20 mouse cellular contexts compared by ENCODE assay signal in the genomic region with DNA sequence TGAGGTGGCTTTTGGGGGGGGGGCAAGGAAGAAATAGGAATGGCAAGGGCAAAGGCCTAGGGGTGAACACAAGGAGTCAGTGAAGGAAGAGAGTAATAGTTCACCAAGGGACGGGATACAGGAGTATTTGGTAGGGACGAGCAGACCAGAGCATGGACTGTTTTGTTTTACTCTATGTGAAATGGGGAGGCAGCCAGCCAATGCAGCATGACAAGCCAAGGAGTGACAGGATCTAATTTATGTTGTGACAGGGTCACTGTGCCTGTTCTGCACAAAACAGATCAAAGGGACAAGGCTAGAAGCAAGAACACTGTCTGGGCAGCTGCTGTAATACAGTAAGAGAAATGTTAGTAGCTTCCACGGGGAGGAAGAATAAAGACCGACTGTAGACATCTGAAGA. TPM values are rescaled to one million over a fixed set of nuclear protein-coding genes. Genes with fewer than 3 reads are reported as not detected.
DNase-seq lines count a peak whose midpoint lies in the region; ATAC-seq and TF ChIP-seq lines count a peak whose summit lies in the region.
"Had no signal": no experiment of that assay in that cellular context is flagged by ENCODE, and none has a peak within 500 bp of the region (broad histone marks: within the 10 kb centered on the region; RNA-seq: fewer than 3 reads in every experiment).

No protein-coding gene starts in this region.

- TF ChIP-seq CTCF in kidney, postnatal 0 days (IDR thresholded peaks at IDR 0.05; ENCODE audit: low read depth), result no peak
- TF ChIP-seq CTCF in MEL (IDR thresholded peaks at IDR 0.05 in 2 of 3, conservative IDR thresholded peaks at IDR 0.05 in 1 of 3; ENCODE audit: control insufficient read depth in 1 of 3, insufficient read depth in 1 of 3, low read depth in 2 of 3, low read length in 3 of 3, poor library complexity in 1 of 3, severe bottlenecking in 1 of 3), result no peak

- H3K79me2 ChIP-seq in MEL (ENCODE audit: control insufficient read depth, insufficient read depth, low read length, poor library complexity), result no peaks in the 10 kb centered on the region

- H3K9ac ChIP-seq in kidney, postnatal 0 days (ENCODE audit: low read depth, low read length), result no peak overlapping the region
- no peak overlapping the region for H3K9ac ChIP-seq in MEL (ENCODE audit: control insufficient read depth, low read depth, low read length, poor library complexity, severe bottlenecking)
- H3K9ac ChIP-seq: embryonic facial prominence, embryonic 12.5 days; heart, embryonic 13.5 days; hindbrain, embryonic 15.5 days; kidney, embryonic 15.5 days; limb, embryonic 13.5 days; midbrain, embryonic 13.5 days; neural tube, embryonic 13.5 days had no signal

- no peaks in the 10 kb centered on the region for H3K9me3 ChIP-seq in kidney, postnatal 0 days (replicated peaks; ENCODE audit: low read length)
- H3K9me3 ChIP-seq in MEL (replicated peaks; ENCODE audit: insufficient read depth, low read length), result no peaks in the 10 kb centered on the region
- H3K9me3 ChIP-seq: embryonic facial prominence, embryonic 12.5 days; heart, embryonic 13.5 days; hindbrain, embryonic 15.5 days; kidney, embryonic 15.5 days; limb, embryonic 13.5 days; midbrain, embryonic 13.5 days; neural tube, embryonic 13.5 days had no signal

- no peak overlapping the region for H3K4me2 ChIP-seq in kidney, postnatal 0 days (ENCODE audit: low read length)
- H3K4me2 ChIP-seq: embryonic facial prominence, embryonic 12.5 days; heart, embryonic 13.5 days; hindbrain, embryonic 15.5 days; kidney, embryonic 15.5 days; limb, embryonic 13.5 days; liver, embryonic 11.5 days; midbrain, embryonic 13.5 days; neural tube, embryonic 13.5 days had no signal

- no peaks in the 10 kb centered on the region for H3K4me1 ChIP-seq in kidney, postnatal 0 days (replicated peaks; ENCODE audit: insufficient read depth, low read length)
- H3K4me1 ChIP-seq in MEL (ENCODE audit: control insufficient read depth in 1 of 2, insufficient read depth in 2 of 2, low read length in 2 of 2), result peaks cover 8 to 11% of the 10 kb centered on the region in 2 experiments
- H3K4me1 ChIP-seq: embryonic facial prominence, embryonic 12.5 days; hindbrain, embryonic 15.5 days; kidney, embryonic 15.5 days; limb, embryonic 13.5 days; midbrain, embryonic 13.5 days; neural tube, embryonic 13.5 days had no signal

- TF ChIP-seq POLR2A in MEL (IDR thresholded peaks at IDR 0.05; ENCODE audit: control insufficient read depth in 1 of 2, insufficient read depth in 1 of 2, low read depth in 1 of 2, low read length in 2 of 2, poor library complexity in 1 of 2), result no peak

- WGBS in kidney, postnatal 0 days, result 52% methylated on average over 4 of the region's 4 CpGs

- no peak for TF ChIP-seq RAD21 in MEL (IDR thresholded peaks at IDR 0.05; ENCODE audit: low read depth, low read length)

- intact Hi-C loops in left cerebral cortex, postnatal 10 days (cut with DNase I), result no loop called here

- H3K27me3 ChIP-seq in kidney, postnatal 0 days (ENCODE audit: insufficient read depth, low read length), result no peaks in the 10 kb centered on the region
- H3K27me3 ChIP-seq in MEL (ENCODE audit: control insufficient read depth in 1 of 2, insufficient read depth in 2 of 2, low read length in 2 of 2), result no peaks in the 10 kb centered on the region
- H3K27me3 ChIP-seq: embryonic facial prominence, embryonic 12.5 days had no signal

- no peaks in the 10 kb centered on the region for H3K36me3 ChIP-seq in kidney, postnatal 0 days (ENCODE audit: insufficient read depth, low read length)
- H3K36me3 ChIP-seq in MEL (ENCODE audit: control insufficient read depth in 1 of 2, insufficient read depth in 2 of 2, low read length in 2 of 2), result peaks cover 0 to 15% of the 10 kb centered on the region in 2 experiments; a peak in 2 of 4 replicates
- H3K36me3 ChIP-seq: embryonic facial prominence, embryonic 12.5 days; heart, embryonic 13.5 days; hindbrain, embryonic 15.5 days; kidney, embryonic 15.5 days; midbrain, embryonic 13.5 days; neural tube, embryonic 13.5 days had no signal

- H3K27ac ChIP-seq in kidney, postnatal 0 days, result no peak overlapping the region
- H3K27ac ChIP-seq in MEL (ENCODE audit: control insufficient read depth, low read depth, low read length), result peak overlapping the region; percentile 54; the same call in 1 of the 2 replicates
- H3K27ac ChIP-seq: embryonic facial prominence, embryonic 12.5 days; heart, embryonic 13.5 days; hindbrain, embryonic 15.5 days; kidney, embryonic 15.5 days; limb, embryonic 13.5 days; macrophage; midbrain, embryonic 13.5 days; neural tube, embryonic 13.5 days had no signal

- ATAC-seq in kidney, postnatal 0 days (replicated peaks; ENCODE audit: low FRiP score, low read depth), result no peak
- ATAC-seq: activated CD4-positive, CD25-positive, alpha-beta regulatory T cell, adult 4 months; forebrain, embryonic 14.5 days; midbrain, embryonic 13.5 days had no signal

- DNase-seq in kidney, postnatal 0 days (ENCODE audit: low spot score), result peak; percentile 0
- DNase-seq in kidney, postnatal 25 days, result no peak
- DNase-seq in MEL (ENCODE audit: low read depth, low spot score) (no peak), adipocyte (ENCODE audit: low spot score) (peak; percentile 43)
- DNase-seq in adrenal gland, postnatal 25 days, result peak; percentile 34
- no peak for DNase-seq in left cerebral cortex, postnatal 10 days (ENCODE audit: extremely low spot score in 1 of 2, low spot score in 2 of 2)
- DNase-seq: cerebellum, adult 11-12 months; kidney, adult 11 months; thymus, postnatal 4 days had no signal

- no peak overlapping the region for H3K4me3 ChIP-seq in kidney, postnatal 0 days (replicated peaks; ENCODE audit: low read depth, low read length)
- no peak overlapping the region for H3K4me3 ChIP-seq in MEL (ENCODE audit: control insufficient read depth in 1 of 2, insufficient read depth in 1 of 2, low read depth in 2 of 2, low read length in 2 of 2)
- H3K4me3 ChIP-seq: embryonic facial prominence, embryonic 12.5 days; heart, embryonic 13.5 days; hindbrain, embryonic 15.5 days; kidney, embryonic 15.5 days; limb, embryonic 13.5 days; midbrain, embryonic 13.5 days; neural tube, embryonic 13.5 days had no signal

- no peak for TF ChIP-seq EP300 in MEL (IDR thresholded peaks at IDR 0.05; ENCODE audit: low read depth in 1 of 2, low read length in 2 of 2)

TF ChIP-seq in MEL, 35 proteins besides CTCF, POLR2A, EP300 and RAD21:
- TF ChIP-seq POLR2AphosphoS5 (IDR thresholded peaks at IDR 0.05; ENCODE audit: borderline replicate concordance, low read depth, low read length), result no peak
- no peak for TF ChIP-seq E2F4 (IDR thresholded peaks at IDR 0.05; ENCODE audit: borderline replicate concordance, low read depth, low read length)
- no peak for TF ChIP-seq NELFE (IDR thresholded peaks at IDR 0.05; ENCODE audit: low read depth, low read length)
- no peak for TF ChIP-seq TCF12 (IDR thresholded peaks at IDR 0.05; ENCODE audit: low read depth, low read length)
- TF ChIP-seq TAL1 (IDR thresholded peaks at IDR 0.05; ENCODE audit: low read length), result no peak
- TF ChIP-seq HCFC1 (IDR thresholded peaks at IDR 0.05; ENCODE audit: low read depth, low read length), result no peak
- TF ChIP-seq MXI1 (IDR thresholded peaks at IDR 0.05; ENCODE audit: low read depth, low read length), result no peak
- TF ChIP-seq MAFK (IDR thresholded peaks at IDR 0.05; ENCODE audit: borderline replicate concordance, low read depth, low read length), result no peak
- no peak for TF ChIP-seq GATA1 (IDR thresholded peaks at IDR 0.05; ENCODE audit: low read depth, low read length)
- no peak for TF ChIP-seq CHD2 (IDR thresholded peaks at IDR 0.05; ENCODE audit: low read length)
- TF ChIP-seq ELF1 (IDR thresholded peaks at IDR 0.05; ENCODE audit: low read depth, low read length), result no peak
- TF ChIP-seq GABPA (IDR thresholded peaks at IDR 0.05; ENCODE audit: low read depth, low read length), result no peak
- TF ChIP-seq NRF1 (IDR thresholded peaks at IDR 0.05; ENCODE audit: insufficient read depth, low read depth, low read length, poor library complexity, severe bottlenecking), result no peak
- no peak for TF ChIP-seq CHD1 (IDR thresholded peaks at IDR 0.05; ENCODE audit: low read depth, low read length)

RNA-seq across cellular contexts. Expression of gene Hdac8, which starts 25.5 kb away (rescaled TPM):
- 9.9 and 11.5 TPM in 2 replicates for polyA plus RNA-seq in kidney, postnatal 0 days (2015; fragmentation: Nextera tagmentation; extraction: Ambion mirVana)
- 8.8 and 10.0 TPM in 2 replicates for total RNA-seq in MEL (2012; rRNA removed)
- 10 to 100 TPM in 1 of 2 experiments, not detected in 1; 11.8 TPM for polyA plus RNA-seq in MEL (2012; ENCODE audit: insufficient read depth in 1 of 2, insufficient read length in 2 of 2, low read depth in 1 of 2, low replicate concordance in 2 of 2, missing spikeins in 1 of 2)
- total RNA-seq in adrenal gland, postnatal 25 days (2021), result 11.5 and 11.8 TPM in 2 replicates
- total RNA-seq in left cerebral cortex, postnatal 10 days (2021), result 10 to 100 TPM in 1 of 2 experiments, 1 to 10 TPM in 1; 9.7 to 12.2 TPM

Comparison
In these comparisons a context has a peak if more than half of its experiments do, and no peak if none do; other contexts are left out.
1. DNase-seq: peak in kidney, postnatal 0 days (single experiment), adipocyte (single experiment) and adrenal gland, postnatal 25 days (single experiment); none in kidney, postnatal 25 days (0 of 2), MEL (single experiment) and left cerebral cortex, postnatal 10 days (0 of 2).